Mouse (Mus musculus): ENCODE measurements at regions not wholly inside any gene's neighbourhood (a gene's known extent, or its start where the extent isn't known, plus 50 kb on each side); places are given as distances from the start of the nearest gene placed in this dataset.

DNA sequence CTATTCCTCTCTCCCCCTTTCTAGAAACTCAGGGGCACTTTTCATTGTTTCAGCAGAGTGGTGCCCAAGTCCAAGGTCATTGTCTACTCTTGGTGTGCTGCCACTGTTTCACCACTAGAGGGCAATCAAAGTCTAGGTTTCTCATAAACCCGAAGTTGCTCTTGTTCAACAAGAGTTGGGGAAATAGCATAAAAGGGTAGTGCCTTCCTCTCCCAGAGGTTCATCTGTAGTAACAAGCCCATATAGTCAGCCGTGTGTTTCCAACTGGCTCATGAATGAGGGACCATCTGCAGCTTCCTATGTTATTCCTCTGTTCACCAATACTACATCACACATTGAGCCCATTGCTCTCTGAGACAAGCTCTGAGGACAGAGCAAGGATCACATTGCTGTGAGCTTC lies 292.4 kb upstream of the Nrsn1 start:
- Histone ChIP-seq H3K9me3 (ENCODE audit: control insufficient read depth, low read length) (no peaks in the 10 kb centered on the region), H3K36me3 (ENCODE audit: control insufficient read depth, insufficient read depth, low read length) (no peaks in the 10 kb centered on the region), H3K4me2 (ENCODE audit: low read depth) (no peak overlapping the region), H3K27ac (ENCODE audit: low read depth, low read length) (no peak overlapping the region), H3K9ac (ENCODE audit: low read length) (no peak overlapping the region), H3K4me1 (ENCODE audit: control insufficient read depth, insufficient read depth, low read length) (no peaks in the 10 kb centered on the region), H3K27me3 (ENCODE audit: control insufficient read depth, insufficient read depth, low read length) (no peaks in the 10 kb centered on the region), H3K4me3 (ENCODE audit: low read depth, low read length) (no peak overlapping the region)
- DNase-seq (ENCODE audit: low spot score), result peak; percentile 58
- peak; percentile 48 for ATAC-seq (ENCODE audit: insufficient read depth, low FRiP score, low TSS enrichment)
- 12% methylated on average over 2 of the region's 2 CpGs for WGBS

- H3K9me3 ChIP-seq (ENCODE audit: control insufficient read depth, low read length), result no peaks in the 10 kb centered on the region
- no peak overlapping the region for H3K4me3 ChIP-seq (ENCODE audit: low read depth, low read length)
- H3K4me2 ChIP-seq (ENCODE audit: low read depth), result no peak overlapping the region
- H3K36me3 ChIP-seq (ENCODE audit: control insufficient read depth, insufficient read depth, low read length), result no peaks in the 10 kb centered on the region
- no peaks in the 10 kb centered on the region for H3K4me1 ChIP-seq (ENCODE audit: control insufficient read depth, insufficient read depth, low read length)
- ATAC-seq (ENCODE audit: insufficient read depth, low FRiP score, low TSS enrichment), result no peak
- WGBS, result 46% methylated on average over 2 of the region's 2 CpGs
- no peak for DNase-seq (ENCODE audit: low spot score)
- no peak overlapping the region for H3K9ac ChIP-seq (ENCODE audit: low read length)
- no peaks in the 10 kb centered on the region for H3K27me3 ChIP-seq (ENCODE audit: control insufficient read depth, insufficient read depth, low read length)
- no peak overlapping the region for H3K27ac ChIP-seq (ENCODE audit: low read depth, low read length)
Observed at GRCm38 (mm10) chr13:25560339-25560738, 290.0 kb upstream of the Nrsn1 start.

DNA sequence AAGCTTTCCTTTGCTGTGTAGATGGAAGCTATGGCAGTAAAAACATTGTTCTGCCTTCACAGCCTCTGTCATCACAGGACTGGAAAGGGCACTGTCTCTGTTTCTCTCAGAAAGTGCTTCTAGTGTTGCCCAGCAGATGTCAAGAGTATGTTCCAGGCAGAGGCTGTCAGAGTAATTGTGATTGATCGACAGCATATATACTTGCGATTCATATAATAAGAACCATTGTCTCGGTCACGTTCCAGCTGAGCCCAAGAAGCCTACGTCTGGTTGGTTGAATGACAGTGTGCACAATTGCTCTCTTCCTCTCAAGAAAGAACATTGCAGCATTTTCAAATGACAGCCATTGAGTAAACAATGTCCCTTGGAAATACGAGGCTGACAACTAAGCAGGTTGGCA lies 284.7 kb upstream of the Nrsn1 start:
- H3K36me3 ChIP-seq (ENCODE audit: control insufficient read depth, insufficient read depth, low read length), result no peaks in the 10 kb centered on the region
- H3K27me3 ChIP-seq (ENCODE audit: control insufficient read depth, insufficient read depth, low read length), result no peaks in the 10 kb centered on the region
- no peaks in the 10 kb centered on the region for H3K4me1 ChIP-seq (ENCODE audit: control insufficient read depth, insufficient read depth, low read length)
- no peak for DNase-seq (ENCODE audit: low spot score)
- H3K4me2 ChIP-seq (ENCODE audit: low read depth), result no peak overlapping the region
- H3K9me3 ChIP-seq (ENCODE audit: control insufficient read depth, low read length), result no peaks in the 10 kb centered on the region
- no peak overlapping the region for H3K27ac ChIP-seq (ENCODE audit: low read depth, low read length)
- no peak for ATAC-seq (ENCODE audit: insufficient read depth, low FRiP score, low TSS enrichment)
- no peak overlapping the region for H3K4me3 ChIP-seq (ENCODE audit: low read depth, low read length)
- H3K9ac ChIP-seq (ENCODE audit: low read length), result no peak overlapping the region
- WGBS, result 70% methylated on average over 6 of the region's 6 CpGs

- ATAC-seq (ENCODE audit: insufficient read depth, low FRiP score, low TSS enrichment) (no peak), DNase-seq (ENCODE audit: low spot score) (no peak)
- Histone ChIP-seq H3K36me3 (ENCODE audit: control insufficient read depth, insufficient read depth, low read length) (no peaks in the 10 kb centered on the region), H3K9me3 (ENCODE audit: control insufficient read depth, low read length) (no peaks in the 10 kb centered on the region), H3K27ac (ENCODE audit: low read depth, low read length) (no peak overlapping the region), H3K4me3 (ENCODE audit: low read depth, low read length) (no peak overlapping the region), H3K27me3 (ENCODE audit: control insufficient read depth, insufficient read depth, low read length) (no peaks in the 10 kb centered on the region), H3K9ac (ENCODE audit: low read length) (no peak overlapping the region), H3K4me2 (ENCODE audit: low read depth) (no peak overlapping the region), H3K4me1 (ENCODE audit: control insufficient read depth, insufficient read depth, low read length) (no peaks in the 10 kb centered on the region)
- 91% methylated on average over 9 of the region's 9 CpGs for WGBS
Observed at GRCm38 (mm10) chr13:25548551-25548950, 278.2 kb upstream of the Nrsn1 start.

GRCm38 (mm10) chr13:25547150-25548145 lies 277.1 kb upstream of the Nrsn1 start:
- H3K4me3 ChIP-seq (ENCODE audit: low read depth, low read length), result no peak overlapping the region
- H3K27ac ChIP-seq (ENCODE audit: low read depth, low read length), result no peak overlapping the region
- H3K4me2 ChIP-seq (ENCODE audit: low read depth), result no peak overlapping the region
- no peaks in the 10 kb centered on the region for H3K9me3 ChIP-seq (ENCODE audit: control insufficient read depth, low read length)
- no peak overlapping the region for H3K9ac ChIP-seq (ENCODE audit: low read length)
- 79% methylated on average over 12 of the region's 12 CpGs for WGBS
- H3K36me3 ChIP-seq (ENCODE audit: control insufficient read depth, insufficient read depth, low read length), result no peaks in the 10 kb centered on the region
- DNase-seq (ENCODE audit: low spot score) (no peak), ATAC-seq (ENCODE audit: insufficient read depth, low FRiP score, low TSS enrichment) (no peak)
- no peaks in the 10 kb centered on the region for H3K4me1 ChIP-seq (ENCODE audit: control insufficient read depth, insufficient read depth, low read length)
- H3K27me3 ChIP-seq (ENCODE audit: control insufficient read depth, insufficient read depth, low read length), result no peaks in the 10 kb centered on the region

DNA sequence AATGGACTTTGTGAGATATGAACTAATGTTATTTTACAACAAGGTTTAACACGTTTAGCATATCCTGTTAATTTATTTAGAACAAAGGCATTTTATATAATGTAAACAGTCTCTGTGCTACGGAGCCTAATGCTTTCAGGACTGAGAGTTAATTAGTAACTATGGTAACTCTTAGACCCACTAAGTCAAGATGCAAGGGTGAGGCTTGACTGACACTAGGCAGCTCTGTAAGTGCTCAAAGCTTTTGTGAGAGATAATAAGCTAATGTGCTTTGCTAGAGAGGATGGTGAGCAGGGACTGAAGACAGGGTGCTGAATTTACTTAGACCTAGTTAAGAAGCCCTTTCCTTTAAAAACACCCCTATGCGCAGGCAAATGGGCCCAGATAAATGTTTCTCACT lies 253.8 kb upstream of the Nrsn1 start:
- 58% methylated on average over 3 of the region's 3 CpGs for WGBS
- no peak for ATAC-seq (ENCODE audit: insufficient read depth, low FRiP score, low TSS enrichment)
- no peak overlapping the region for H3K4me2 ChIP-seq (ENCODE audit: low read depth)

DNA sequence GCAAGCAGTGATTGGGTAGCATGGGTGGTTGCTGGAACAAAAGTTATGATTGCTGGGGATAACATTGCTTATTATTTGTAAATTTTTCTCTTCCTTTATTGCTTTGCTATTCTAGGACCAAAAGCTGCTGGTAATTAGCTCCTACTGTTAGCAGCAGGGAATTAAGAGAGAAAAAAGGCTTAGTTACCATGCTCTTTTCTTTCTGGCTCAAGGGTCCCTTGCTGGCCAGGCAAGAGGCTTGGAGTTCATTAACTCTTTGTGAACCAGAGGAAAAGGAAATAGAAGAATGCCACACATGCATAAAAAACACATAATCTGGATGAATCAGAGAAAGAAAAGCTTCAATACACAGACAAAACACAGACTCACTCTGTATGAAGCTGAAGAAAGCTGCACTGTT lies 237.1 kb upstream of the Nrsn1 start:
- H3K9ac ChIP-seq (ENCODE audit: low read length), result no peak overlapping the region
- no peaks in the 10 kb centered on the region for H3K9me3 ChIP-seq (ENCODE audit: control insufficient read depth, low read length)
- H3K4me2 ChIP-seq (ENCODE audit: low read depth), result no peak overlapping the region
- H3K4me3 ChIP-seq (ENCODE audit: low read depth, low read length), result no peak overlapping the region
- no peaks in the 10 kb centered on the region for H3K4me1 ChIP-seq (ENCODE audit: control insufficient read depth, insufficient read depth, low read length)
- no peak for ATAC-seq (ENCODE audit: insufficient read depth, low FRiP score, low TSS enrichment)
- no peak for DNase-seq (ENCODE audit: low spot score)
- no peaks in the 10 kb centered on the region for H3K27me3 ChIP-seq (ENCODE audit: control insufficient read depth, insufficient read depth, low read length)
- H3K36me3 ChIP-seq (ENCODE audit: control insufficient read depth, insufficient read depth, low read length), result no peaks in the 10 kb centered on the region
- H3K27ac ChIP-seq (ENCODE audit: low read depth, low read length), result no peak overlapping the region

More for the DNA sequence above, 253.8 kb upstream of the Nrsn1 start:
- no peak overlapping the region for H3K27ac ChIP-seq (ENCODE audit: low read depth, low read length)
- no peaks in the 10 kb centered on the region for H3K4me1 ChIP-seq (ENCODE audit: control insufficient read depth, insufficient read depth, low read length)
- H3K9ac ChIP-seq (ENCODE audit: low read length), result no peak overlapping the region
- no peaks in the 10 kb centered on the region for H3K27me3 ChIP-seq (ENCODE audit: control insufficient read depth, insufficient read depth, low read length)
- no peaks in the 10 kb centered on the region for H3K9me3 ChIP-seq (ENCODE audit: control insufficient read depth, low read length)
- no peaks in the 10 kb centered on the region for H3K36me3 ChIP-seq (ENCODE audit: control insufficient read depth, insufficient read depth, low read length)
- no peak for DNase-seq (ENCODE audit: low spot score)
- H3K4me3 ChIP-seq (ENCODE audit: low read depth, low read length), result no peak overlapping the region

- Histone ChIP-seq H3K27me3 (ENCODE audit: control insufficient read depth, insufficient read depth, low read length) (no peaks in the 10 kb centered on the region), H3K9me3 (ENCODE audit: control insufficient read depth, low read length) (no peaks in the 10 kb centered on the region), H3K4me2 (ENCODE audit: low read depth) (no peak overlapping the region), H3K27ac (ENCODE audit: low read depth, low read length) (no peak overlapping the region), H3K4me1 (ENCODE audit: control insufficient read depth, insufficient read depth, low read length) (no peaks in the 10 kb centered on the region), H3K9ac (ENCODE audit: low read length) (no peak overlapping the region), H3K36me3 (ENCODE audit: control insufficient read depth, insufficient read depth, low read length) (no peaks in the 10 kb centered on the region), H3K4me3 (ENCODE audit: low read depth, low read length) (no peak overlapping the region)
- DNase-seq (ENCODE audit: low spot score), result no peak
- WGBS, result 77% methylated on average over 7 of the region's 7 CpGs
- no peak for ATAC-seq (ENCODE audit: insufficient read depth, low FRiP score, low TSS enrichment)
Observed at GRCm38 (mm10) chr13:25494492-25495034, 224.3 kb upstream of the Nrsn1 start.

- 48% methylated on average over 4 of the region's 4 CpGs for WGBS
- Histone ChIP-seq H3K4me3 (ENCODE audit: low read depth, low read length) (no peak overlapping the region), H3K27me3 (ENCODE audit: control insufficient read depth, insufficient read depth, low read length) (no peaks in the 10 kb centered on the region), H3K9me3 (ENCODE audit: control insufficient read depth, low read length) (no peaks in the 10 kb centered on the region), H3K9ac (ENCODE audit: low read length) (no peak overlapping the region), H3K4me2 (ENCODE audit: low read depth) (no peak overlapping the region), H3K36me3 (ENCODE audit: control insufficient read depth, insufficient read depth, low read length) (no peaks in the 10 kb centered on the region), H3K4me1 (ENCODE audit: control insufficient read depth, insufficient read depth, low read length) (no peaks in the 10 kb centered on the region), H3K27ac (ENCODE audit: low read depth, low read length) (no peak overlapping the region)
- DNase-seq (ENCODE audit: low spot score), result no peak
- no peak for ATAC-seq (ENCODE audit: insufficient read depth, low FRiP score, low TSS enrichment)
Observed at GRCm38 (mm10) chr13:25490036-25490435, 219.7 kb upstream of the Nrsn1 start.
